Mouse (Mus musculus) frontal cortex, postnatal 25 days (tissue): ENCODE measurements around the gene Sec1.

ENCODE experiments used
- DNase-seq, 2 experiments: peaks; one replicate each; pipeline ENCODE4 v3.0.0; 2022; ENCODE audit warnings: low spot score in 2 of 2

Gene Sec1

DNA sequence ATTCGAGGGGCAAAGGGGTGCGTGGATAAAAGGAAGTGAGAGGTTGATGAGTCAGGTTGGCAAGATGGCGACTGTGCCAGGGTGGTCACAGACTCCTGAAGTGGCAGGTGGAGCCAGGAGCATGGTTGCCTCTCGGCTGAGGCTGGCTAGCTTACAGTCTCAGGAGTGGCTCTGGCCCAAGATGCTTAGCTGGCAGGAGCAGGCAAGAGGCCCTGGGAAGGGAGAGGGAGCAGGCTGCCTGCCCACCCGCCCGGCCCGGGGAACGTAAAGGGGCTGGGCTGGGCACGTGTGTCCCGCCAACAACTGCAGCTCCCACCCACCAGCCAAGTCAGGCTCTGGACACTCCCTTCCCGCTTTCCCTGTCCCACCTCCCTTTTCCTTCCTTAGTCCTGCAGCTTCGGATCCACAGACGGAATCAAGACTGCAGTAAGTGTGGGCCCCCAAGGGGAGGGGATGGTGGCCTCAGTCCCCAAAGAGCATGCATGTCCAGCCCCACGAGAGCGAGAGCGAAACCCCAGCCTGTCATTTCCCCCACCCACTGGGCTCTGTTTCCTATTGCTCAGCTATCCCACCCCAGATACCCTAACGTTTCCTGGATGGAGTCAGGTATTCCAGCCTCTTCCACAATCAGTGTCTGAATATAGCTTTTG lies 52.7 kb downstream of the Sec1 start:
- DNase-seq, result no peak

DNA sequence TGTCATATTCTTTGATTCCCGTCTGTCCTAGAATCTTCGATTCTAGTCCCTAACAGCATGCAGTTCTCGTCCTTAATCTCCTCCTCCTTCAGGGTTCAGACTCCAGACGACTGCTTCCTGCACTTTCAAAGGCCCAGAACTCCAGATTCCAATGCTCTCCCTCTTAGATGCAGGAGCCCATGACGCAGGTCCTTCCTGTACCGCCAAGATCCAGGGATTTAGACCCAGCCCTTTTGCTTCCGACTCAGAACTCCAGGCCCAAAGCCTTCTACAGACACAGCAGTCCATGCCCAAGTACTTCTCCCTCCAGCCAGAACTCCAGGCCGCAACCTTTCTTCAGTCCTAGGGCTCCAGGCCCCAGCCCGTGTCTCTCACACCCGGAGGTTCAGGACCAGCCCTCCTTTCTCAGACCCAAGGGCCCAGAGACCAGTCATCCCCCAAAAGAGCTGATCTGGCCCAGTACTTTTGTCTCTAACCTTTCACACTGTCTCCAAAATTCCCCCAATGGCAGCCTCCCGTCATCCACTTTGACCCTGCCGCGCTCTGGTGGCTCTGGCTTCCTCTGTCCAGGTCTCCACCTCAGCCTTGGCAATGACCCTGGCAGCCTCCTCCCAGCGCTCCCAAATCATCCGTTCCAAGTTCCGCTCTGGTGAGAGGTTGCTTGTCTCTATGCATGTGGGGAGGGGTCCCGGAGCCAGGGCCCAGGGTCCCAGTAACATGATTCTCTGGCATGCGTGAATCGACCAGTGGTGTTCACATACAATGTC lies 53.8 kb downstream of the Sec1 start:
- DNase-seq, result no peak

DNA sequence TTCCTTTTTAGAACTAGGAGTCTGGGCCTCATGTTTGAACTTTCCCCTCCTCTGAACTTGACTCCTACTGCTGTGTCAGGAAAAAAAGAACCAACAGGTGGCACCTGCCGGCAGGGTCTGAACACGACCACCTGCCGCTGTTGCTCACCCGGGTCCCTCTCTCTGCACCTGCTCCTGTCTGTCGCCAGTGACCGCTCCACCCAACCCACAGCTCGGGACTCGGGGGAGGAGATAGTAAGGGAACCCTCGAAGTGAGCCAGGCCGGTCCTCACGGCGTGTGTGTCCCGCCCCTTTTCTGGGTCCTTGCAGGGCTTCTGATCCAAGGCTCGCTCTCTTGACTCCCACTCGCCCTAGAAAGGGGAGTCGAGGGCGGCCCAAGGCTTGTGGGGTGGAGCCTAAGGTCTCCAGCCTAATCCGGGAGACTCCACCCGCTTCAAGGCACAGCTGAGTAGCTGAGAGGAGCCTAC lies 54.6 kb downstream of the Sec1 start, which contains the start of gene Mamstr:
Gene Mamstr, plus strand, starts transcription at position 417 of the 467 bp plus-strand sequence.
- DNase-seq, result no peak

DNA sequence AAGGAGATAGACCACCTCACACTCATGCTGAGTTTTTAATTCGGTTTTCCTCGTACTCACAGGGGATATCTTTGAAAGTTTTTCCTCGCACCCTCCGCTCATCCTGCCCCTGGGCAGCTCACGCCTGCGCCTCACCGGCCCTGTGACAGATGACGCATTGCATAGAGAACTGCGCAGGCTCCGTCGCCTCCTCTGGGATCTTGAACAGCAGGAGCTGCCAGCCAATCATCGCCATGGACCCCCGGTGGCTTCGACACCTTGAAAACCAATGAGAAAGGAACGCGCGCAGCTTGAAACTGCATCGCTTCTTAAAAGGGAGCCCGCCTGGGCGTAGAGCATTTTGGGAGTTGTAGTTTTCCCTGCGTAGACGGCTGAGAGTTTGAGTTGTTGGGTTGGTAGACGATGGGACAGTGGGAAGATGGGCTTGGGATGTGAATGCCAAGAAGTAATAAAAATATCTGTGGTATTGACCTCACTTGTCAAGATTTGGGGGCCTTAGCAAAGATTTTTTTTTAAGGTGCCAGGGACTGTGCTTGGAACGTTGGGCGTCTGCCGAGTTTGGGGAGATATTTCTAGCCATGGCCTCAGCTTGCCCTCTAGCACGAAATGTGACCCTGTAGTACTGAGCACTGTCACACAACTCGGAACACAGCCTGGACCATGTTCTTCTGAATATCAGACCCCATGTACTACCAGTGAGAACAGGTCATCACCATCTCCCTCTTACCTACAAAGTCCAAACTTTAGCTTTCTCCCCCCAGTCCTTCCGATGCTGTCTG lies 55.4 kb downstream of the Sec1 start:
- DNase-seq, result peak; percentile 86 to 88

DNA sequence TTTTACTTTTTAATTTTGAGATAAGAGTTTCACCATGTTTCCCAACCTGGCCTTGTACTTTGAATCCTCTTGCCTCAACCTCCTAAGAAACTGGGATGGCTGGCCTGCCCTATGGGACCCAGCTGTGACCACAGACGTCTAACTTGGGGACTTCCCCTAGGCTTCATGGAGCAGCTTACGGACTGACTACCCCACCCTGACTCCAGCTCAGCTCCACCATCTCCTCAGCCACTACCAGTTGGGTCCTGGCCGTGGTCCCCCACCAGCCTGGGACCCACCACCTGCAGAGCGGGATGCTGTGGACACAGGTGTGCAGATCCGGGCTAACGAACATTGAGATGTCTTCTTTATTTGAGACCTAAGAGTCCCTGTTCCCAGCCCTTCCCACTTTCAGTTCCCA lies 56.5 kb downstream of the Sec1 start:
- no peak for DNase-seq

DNA sequence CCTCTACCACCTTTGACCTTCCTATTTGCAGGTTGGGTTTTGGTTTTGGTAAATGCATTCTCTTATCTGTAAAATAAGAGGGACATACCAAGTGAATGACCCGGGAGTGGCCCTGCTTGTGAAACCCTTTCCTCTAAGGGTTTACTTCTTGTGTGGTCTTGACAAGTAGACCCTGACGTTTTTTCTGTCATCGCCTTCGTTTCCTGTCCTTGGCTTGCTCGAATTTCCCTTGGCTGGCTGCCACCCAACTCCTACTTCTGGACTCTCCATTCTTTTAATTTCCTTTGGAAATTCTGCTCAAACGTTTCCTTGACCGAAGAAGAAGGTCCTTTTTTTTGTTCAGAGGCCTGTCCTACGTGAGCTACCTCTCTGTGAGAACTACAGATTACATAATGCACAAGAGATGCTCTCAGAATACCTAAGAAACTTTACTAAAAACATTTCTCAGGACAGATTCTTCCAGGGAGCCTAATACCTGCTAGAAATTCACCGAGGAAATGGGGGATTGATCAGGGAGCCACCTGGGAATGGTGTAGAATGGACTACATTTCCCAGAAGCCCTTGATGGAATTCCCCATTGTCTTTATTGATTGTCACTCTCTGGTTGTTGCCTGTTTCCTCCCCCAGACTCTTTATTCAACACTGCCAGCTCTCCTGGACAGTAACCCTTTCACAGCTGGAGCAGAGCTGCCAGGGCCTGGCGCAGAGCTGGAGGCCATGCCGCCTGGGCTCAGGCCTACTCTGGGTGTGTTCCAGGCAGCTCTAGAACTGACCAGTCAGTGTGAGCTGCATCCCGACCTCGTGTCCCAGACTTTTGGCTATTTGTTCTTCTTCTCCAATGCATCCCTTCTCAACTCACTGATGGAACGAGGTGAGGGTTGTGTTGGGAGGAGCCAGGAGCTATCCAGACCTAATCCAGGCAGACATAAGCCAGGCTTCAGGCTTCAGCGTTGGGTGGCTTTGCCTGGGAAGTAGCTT lies 58.2 kb downstream of the Sec1 start:
- DNase-seq, result no peak

DNA sequence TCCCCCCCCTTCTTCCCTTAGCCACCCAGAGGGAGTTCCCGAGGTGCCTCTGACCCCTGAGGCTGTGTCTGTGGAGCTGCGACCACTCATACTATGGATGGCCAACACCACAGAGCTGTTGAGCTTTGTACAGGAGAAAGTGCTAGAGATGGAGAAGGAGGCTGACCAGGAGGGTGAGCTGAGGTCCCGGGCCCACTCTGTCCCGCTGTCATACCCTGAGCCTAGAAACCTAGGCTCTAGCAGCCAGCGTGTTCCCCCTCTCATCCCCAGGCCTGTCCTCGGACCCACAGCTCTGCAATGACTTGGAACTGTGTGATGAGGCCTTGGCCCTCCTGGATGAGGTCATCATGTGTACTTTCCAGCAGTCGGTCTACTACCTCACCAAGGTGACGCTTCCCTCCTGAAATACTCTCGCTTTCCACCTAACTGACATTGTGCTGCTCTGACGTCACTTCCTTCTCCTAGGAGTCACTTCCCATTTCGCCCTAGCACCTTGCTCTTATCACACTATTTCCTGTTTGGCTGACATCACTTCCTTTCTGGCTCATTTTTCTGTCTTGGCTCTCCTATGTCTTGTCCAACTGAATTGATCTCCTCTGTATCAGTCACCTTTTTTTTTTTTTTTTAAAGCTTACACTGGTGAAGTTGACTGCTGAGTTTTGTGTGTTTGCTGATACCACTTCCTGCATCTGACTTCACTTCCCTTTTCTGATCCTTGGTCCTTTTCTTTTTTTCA lies 59.1 kb downstream of the Sec1 start:
- DNase-seq, result no peak

DNA sequence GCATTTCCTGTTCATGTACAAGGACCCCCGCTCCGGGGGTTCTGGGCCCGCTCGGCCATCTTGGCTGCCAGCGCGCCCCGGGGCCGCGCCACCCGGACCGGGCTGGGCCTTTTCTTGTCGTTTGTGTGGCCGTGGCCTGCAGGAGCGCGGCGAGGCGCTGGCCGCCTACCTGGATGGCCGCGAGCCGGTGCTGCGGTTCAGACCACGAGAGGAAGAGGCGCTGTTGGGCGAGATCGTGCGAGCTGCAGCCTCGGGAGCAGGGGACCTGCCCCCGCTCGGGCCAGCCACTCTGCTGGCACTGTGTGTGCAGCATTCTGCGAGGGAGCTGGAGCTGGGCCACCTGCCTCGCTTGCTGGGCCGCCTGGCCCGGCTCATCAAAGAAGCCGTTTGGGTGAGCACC lies 61.7 kb downstream of the Sec1 start:
- no peak for DNase-seq

DNA sequence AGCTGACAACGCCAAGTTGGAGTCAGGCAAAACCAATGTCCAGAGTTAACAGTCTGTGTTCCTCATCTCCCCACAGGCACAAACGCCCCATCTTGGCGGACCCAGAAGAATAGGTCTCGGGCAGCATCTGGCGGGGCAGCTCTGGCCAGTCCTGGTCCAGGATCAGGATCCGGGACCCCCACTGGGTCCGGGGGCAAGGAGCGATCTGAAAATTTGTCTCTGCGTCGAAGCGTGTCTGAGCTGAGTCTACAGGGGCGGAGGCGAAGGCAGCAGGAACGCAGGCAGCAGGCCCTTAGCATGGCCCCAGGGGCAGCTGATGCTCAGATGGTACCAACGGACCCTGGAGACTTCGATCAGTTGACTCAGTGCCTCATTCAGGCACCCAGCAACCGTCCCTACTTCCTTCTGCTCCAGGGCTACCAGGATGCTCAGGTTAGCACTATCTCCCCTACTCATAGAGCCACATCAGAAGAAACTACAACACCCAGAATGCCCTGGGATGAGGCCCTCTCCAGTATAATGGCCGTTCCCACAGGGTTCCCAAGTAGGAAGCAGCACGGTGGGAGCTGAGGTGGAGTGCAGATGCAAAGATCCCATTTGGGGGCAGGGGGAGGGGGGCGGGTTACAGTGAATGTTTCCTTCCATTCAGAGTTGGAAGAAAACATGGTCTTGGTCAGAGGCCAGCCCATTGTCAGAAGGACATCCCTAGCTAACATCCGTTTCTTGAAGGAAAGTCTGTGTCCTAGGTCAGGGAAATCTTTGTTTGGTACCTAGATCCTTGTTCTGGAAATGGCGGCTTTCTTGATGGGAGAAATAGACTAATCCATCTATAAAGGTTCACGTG lies 63.9 kb downstream of the Sec1 start:
- no peak for DNase-seq

DNA sequence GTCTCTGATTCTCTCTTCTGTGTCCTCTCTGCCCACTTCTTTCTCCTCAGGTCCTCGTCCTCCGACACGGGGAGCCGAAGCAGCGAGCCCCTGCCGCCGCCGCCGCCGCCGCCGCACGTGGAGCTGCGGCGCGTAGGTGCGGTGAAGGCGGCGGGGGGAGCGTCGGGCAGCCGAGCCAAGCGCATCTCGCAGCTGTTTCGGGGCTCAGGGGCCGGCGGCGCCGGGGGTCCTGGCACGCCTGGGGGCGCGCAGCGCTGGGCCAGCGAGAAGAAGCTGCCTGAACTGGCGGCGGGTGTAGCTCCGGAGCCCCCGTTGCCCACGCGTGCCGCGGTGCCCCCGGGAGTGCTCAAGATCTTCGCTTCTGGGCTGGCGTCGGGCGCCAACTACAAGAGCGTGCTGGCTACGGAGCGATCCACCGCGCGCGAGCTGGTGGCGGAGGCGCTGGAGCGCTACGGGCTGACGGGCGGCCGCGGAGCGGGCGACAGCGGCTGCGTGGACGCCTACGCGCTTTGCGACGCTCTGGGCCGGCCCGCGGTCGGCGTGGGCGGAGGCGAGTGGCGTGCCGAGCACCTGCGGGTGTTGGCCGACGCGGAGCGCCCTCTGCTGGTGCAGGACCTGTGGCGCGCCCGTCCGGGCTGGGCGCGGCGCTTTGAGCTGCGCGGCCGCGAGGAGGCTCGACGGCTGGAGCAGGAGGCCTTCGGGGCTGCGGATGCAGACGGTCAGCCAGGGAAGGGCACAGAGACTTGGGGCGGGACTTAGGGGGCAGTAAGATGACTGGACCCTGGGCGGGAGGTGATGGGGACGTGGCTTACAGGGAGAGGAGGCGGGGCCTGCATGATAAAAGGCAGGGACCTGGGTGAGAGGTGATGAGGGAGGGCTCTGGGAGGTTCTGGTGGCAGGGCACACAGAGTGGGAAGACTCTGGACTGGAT lies 65.6 kb downstream of the Sec1 start:
- peak; percentile 42 to 64 for DNase-seq
